Mouse (Mus musculus): Measurements from ENCODE around the gene Saa3.
"Not testable (repeated sequence)": the region's sequence is repeated elsewhere in the genome, so short reads cannot be mapped to it uniquely, and the experiment has no call there.

DNA sequence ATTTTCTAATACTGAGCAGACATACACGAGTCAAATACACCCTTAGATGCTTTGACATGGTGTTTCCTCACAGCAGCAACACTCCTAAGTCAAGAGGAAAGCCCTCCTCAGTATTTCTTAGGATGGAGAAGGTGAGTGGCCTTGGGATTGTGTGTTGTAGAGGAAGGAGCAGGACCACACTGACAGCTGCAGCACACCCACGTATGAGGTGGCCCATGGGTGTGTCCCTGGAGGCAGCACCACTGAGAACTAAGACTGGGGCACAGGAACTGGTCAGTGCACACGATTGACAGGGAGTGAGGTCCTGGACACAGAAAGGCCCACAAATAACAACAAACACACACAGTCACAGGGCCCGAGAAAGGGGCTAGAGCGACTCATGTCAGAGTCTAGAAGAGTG, 24.5 kb upstream of the Saa3 start:
- TF ChIP-seq CHD2 (IDR thresholded peaks at IDR 0.05; ENCODE audit: low read depth, low read length); ZC3H11A (IDR thresholded peaks at IDR 0.05; ENCODE audit: borderline replicate concordance, low read depth, low read length): not testable (repeated sequence)

All from ES-E14 (cell line).